Mouse (Mus musculus): Measurements from ENCODE around the gene Ccpg1. TPM values are rescaled to one million over a fixed set of nuclear protein-coding genes. Genes with fewer than 3 reads are reported as not detected.

The Ccpg1 gene
- polyA plus RNA-seq, 1 experiment from 2014 or later: 20.6 TPM

DNA sequence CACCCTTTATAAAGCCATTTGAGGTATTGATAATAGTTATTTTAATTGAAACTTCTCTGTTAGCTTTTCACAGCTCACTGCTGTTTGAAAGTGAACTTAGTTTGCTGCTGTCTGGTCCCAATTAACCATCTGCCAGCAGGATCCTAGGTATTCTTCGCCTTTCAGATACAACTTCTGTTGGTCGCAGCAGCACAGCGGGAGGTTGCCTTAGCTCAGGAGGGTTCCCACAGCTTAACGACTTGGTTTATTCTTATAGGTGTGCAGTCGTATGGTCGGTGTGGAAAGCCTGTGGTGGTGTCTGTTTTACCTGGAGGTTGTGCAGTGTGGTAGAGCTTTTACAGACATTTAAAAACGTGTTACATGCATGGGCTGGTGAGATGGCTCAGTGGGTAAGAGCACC is 11.6 kb downstream of the Ccpg1 start:
- H3K27ac ChIP-seq: no peak overlapping the region
- H3K4me1 ChIP-seq: no peaks in the 10 kb centered on the region
- WGBS: 59% methylated on average over 7 of the region's 7 CpGs

DNA sequence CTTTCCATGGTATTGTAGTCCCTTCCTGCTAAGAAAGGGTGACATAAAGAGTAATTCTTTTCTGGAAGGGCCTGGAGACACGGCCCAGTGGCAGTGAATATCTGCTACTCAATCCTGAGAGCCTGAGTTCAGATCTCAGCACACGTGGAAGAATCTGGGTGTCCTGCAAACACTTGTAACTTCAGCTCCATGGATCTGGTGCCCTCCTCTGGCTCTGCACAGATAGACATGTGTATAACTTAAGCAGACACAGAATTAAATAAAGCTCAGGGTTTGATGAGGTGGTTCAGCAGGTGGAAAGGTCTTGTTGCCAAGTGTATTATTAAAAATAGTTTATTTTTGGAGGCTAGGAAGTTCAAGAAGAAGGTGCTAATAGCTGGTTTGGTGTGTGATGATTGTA is 15.3 kb downstream of the Ccpg1 start:
- Histone ChIP-seq H3K4me2 (no peak overlapping the region), H3K4me3 (no peak overlapping the region), H3K9ac (no peak overlapping the region), H3K9me3 (no peaks in the 10 kb centered on the region), H3K27me3 (no peaks in the 10 kb centered on the region), H3K4me1 (no peaks in the 10 kb centered on the region), H3K36me3 (0 out of 2 replicates have a peak, but pooled peaks cover 8% of the 10 kb centered on the region), H3K27ac (no peak overlapping the region)
- no peak for ATAC-seq (ENCODE audit: insufficient number of reproducible peaks, insufficient read depth, low FRiP score, low TSS enrichment, low read depth)
- 68% methylated on average over 2 of the region's 2 CpGs for WGBS

More for the DNA sequence above, 11.6 kb downstream of the Ccpg1 start:
- no peak overlapping the region for H3K4me2 ChIP-seq
- no peaks in the 10 kb centered on the region for H3K36me3 ChIP-seq
- no peaks in the 10 kb centered on the region for H3K27me3 ChIP-seq
- no peak overlapping the region for H3K4me3 ChIP-seq
- no peak overlapping the region for H3K9ac ChIP-seq
- H3K9me3 ChIP-seq: no peaks in the 10 kb centered on the region
- no peak for ATAC-seq (ENCODE audit: insufficient number of reproducible peaks, insufficient read depth, low FRiP score, low TSS enrichment, low read depth)

DNA sequence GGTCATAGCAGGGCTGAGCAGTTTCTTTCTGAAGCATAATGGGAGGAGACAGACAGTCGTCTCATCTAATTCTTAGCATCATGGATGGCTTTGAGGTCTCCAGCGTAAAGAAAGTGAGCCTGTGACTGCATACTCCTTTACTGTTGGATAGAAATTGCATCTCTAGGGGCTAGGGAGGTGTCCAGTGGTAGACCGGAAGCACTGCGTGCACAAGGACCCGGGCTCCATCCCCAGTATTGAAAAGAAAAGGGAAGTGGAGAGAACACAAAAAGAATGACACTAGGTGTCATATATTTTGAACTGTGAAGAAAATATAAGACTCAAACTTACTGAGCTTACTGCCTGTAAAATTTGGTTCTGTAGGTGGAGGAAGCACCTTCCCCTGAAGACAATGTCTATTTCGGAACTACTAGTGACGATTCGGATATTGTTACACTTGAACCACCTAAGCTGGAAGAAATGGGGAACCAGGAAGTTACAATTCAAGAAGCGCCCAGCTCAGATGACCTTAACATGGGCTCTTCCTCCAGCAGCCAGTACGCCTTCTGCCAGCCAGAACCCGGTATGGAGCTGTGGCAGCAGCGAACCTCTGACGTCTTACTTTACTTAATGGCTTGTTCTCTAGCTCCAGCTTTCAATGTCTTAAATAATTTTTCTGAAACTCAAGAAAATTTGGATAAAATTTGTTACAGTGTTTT is 16.2 kb downstream of the Ccpg1 start:
- Histone ChIP-seq H3K27me3 (no peaks in the 10 kb centered on the region), H3K27ac (no peak overlapping the region), H3K36me3 (peaks cover 17% of the 10 kb centered on the region), H3K9ac (no peak overlapping the region), H3K9me3 (no peaks in the 10 kb centered on the region), H3K4me3 (no peak overlapping the region), H3K4me1 (no peaks in the 10 kb centered on the region), H3K4me2 (no peak overlapping the region)
- WGBS: 84% methylated on average over 13 of the region's 13 CpGs
- no peak for ATAC-seq (ENCODE audit: insufficient number of reproducible peaks, insufficient read depth, low FRiP score, low TSS enrichment, low read depth)

DNA sequence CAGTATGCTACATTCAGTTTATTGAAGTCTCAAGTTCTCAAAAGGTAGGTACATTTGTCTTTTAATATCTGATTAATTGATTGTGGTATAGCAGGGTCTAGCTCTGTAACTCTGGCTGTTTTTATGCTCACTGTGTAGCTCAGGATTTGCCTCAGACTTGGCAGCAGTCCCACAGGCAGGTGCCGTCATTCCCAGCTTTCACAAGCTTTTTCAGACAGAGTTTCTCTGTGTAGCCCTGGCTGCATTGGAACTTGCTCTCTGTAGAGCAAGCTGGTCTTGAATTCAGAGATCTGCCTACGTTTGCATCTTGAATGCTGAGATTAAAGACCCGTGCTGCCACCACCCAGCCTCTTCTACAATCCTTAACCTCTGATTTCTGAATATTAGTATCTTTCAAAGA is 16.9 kb downstream of the Ccpg1 start:
- Histone ChIP-seq H3K27me3 (no peaks in the 10 kb centered on the region), H3K36me3 (peaks cover 17% of the 10 kb centered on the region), H3K4me2 (no peak overlapping the region), H3K9ac (no peak overlapping the region), H3K4me3 (no peak overlapping the region), H3K27ac (no peak overlapping the region), H3K9me3 (no peaks in the 10 kb centered on the region), H3K4me1 (no peaks in the 10 kb centered on the region)
- no peak for ATAC-seq (ENCODE audit: insufficient number of reproducible peaks, insufficient read depth, low FRiP score, low TSS enrichment, low read depth)
- 76% methylated on average over 3 of the region's 3 CpGs for WGBS

DNA sequence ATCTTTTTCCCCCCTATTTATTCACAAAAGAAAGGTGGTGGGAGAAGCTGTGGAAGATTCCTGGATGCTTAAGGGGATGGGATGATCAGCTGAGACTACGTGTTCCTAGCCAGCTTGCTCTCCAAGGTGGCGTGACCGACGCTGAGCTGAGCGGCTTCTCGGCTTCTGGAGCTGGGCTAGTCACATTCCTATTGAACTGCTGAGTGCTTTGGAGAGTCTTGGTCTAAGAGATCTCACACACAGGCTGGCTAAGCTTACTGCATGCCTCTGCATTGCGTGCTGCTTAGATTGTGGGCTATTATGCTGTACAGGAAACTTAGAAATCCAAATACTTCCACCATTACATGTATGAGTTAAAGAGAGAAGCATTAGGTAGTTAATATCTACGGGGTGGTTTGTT is 18.8 kb downstream of the Ccpg1 start:
- H3K36me3 ChIP-seq: peaks cover 17% of the 10 kb centered on the region

DNA sequence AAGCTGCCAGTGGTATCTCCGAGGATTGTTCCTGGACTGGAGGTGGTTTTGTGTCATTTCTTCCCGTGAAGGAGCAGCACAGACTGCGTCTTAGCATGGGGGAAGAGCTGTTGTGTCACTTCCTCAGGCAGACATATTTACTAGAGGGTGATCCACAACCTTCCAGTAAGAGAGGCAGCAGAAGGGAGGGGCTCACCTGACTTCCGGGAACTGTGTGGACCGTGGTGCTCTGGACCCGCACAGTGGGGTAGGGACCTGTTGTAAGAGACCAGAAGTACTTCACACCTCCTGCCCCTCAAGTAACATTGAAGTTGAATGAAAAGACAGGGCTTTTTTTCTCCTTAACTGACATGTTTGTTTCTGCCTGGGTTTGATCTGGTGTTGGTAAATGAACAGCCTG is 19.9 kb downstream of the Ccpg1 start:
- H3K27me3 ChIP-seq: no peaks in the 10 kb centered on the region
- H3K9ac ChIP-seq: no peak overlapping the region
- 86% methylated on average over 6 of the region's 6 CpGs for WGBS
- no peak overlapping the region for H3K27ac ChIP-seq
- H3K9me3 ChIP-seq: no peaks in the 10 kb centered on the region
- H3K36me3 ChIP-seq: peaks cover 17% of the 10 kb centered on the region
- H3K4me3 ChIP-seq: no peak overlapping the region
- H3K4me1 ChIP-seq: no peaks in the 10 kb centered on the region
- ATAC-seq (ENCODE audit: insufficient number of reproducible peaks, insufficient read depth, low FRiP score, low TSS enrichment, low read depth): no peak
- H3K4me2 ChIP-seq: no peak overlapping the region

More for the DNA sequence above, 18.8 kb downstream of the Ccpg1 start:
- Histone ChIP-seq H3K27me3 (no peaks in the 10 kb centered on the region), H3K4me1 (no peaks in the 10 kb centered on the region), H3K4me2 (no peak overlapping the region), H3K4me3 (no peak overlapping the region), H3K9me3 (no peaks in the 10 kb centered on the region), H3K27ac (no peak overlapping the region), H3K9ac (no peak overlapping the region)
- ATAC-seq (ENCODE audit: insufficient number of reproducible peaks, insufficient read depth, low FRiP score, low TSS enrichment, low read depth): no peak
- WGBS: 85% methylated on average over 8 of the region's 8 CpGs

DNA sequence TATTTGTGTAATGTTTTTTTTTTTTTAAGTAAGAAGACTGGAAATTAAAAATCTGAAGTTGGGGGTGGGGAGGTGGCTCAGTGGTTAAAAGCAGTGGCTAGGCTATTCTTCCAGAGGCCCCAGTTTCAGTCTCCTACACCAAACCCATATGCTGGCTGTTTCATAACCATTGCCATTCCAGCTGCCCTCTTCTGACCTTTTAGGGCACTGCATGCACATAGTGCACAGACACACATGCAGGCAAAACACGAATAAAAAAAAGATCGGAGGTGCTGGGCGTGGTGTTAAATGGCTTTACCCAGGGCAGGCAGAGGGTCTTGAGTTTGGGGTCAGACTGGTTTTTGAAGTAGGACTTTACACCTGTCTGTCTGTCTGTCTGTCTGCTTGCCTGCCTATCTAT is 20.9 kb downstream of the Ccpg1 start:
- ATAC-seq (ENCODE audit: insufficient number of reproducible peaks, insufficient read depth, low FRiP score, low TSS enrichment, low read depth): no peak
- Histone ChIP-seq H3K27me3 (no peaks in the 10 kb centered on the region), H3K27ac (no peak overlapping the region), H3K4me3 (no peak overlapping the region), H3K4me1 (no peaks in the 10 kb centered on the region), H3K4me2 (no peak overlapping the region), H3K36me3 (peaks cover 24% of the 10 kb centered on the region), H3K9me3 (no peaks in the 10 kb centered on the region), H3K9ac (no peak overlapping the region)
- WGBS: 95% methylated on average over 3 of the region's 3 CpGs

DNA sequence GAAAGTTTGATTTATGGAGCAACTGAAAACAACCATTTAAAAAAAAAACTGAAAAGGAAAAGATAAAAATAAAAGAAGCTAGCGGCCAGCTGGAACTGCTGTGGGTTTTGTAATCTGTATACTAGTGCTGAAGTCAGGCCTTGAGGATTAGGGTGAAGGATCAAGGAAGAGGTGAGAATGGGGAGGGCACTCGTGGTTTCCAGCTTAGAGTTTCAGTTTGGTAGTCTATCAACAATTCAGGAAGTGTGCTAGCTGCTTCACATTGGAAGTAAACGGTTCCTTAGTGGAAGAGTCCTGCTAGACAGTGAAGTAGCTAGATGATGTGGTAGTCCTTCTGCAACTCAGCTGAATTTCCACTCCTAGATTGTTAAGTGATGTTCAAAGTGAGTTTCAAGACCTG is 23.2 kb downstream of the Ccpg1 start:
- WGBS: 67% methylated on average over 3 of the region's 3 CpGs
- no peak overlapping the region for H3K27ac ChIP-seq
- no peaks in the 10 kb centered on the region for H3K27me3 ChIP-seq
- H3K4me1 ChIP-seq: no peaks in the 10 kb centered on the region
- no peaks in the 10 kb centered on the region for H3K9me3 ChIP-seq
- no peak overlapping the region for H3K9ac ChIP-seq
- H3K4me3 ChIP-seq: no peak overlapping the region
- peaks cover 34% of the 10 kb centered on the region for H3K36me3 ChIP-seq
- ATAC-seq (ENCODE audit: insufficient number of reproducible peaks, insufficient read depth, low FRiP score, low TSS enrichment, low read depth): no peak
- H3K4me2 ChIP-seq: no peak overlapping the region

DNA sequence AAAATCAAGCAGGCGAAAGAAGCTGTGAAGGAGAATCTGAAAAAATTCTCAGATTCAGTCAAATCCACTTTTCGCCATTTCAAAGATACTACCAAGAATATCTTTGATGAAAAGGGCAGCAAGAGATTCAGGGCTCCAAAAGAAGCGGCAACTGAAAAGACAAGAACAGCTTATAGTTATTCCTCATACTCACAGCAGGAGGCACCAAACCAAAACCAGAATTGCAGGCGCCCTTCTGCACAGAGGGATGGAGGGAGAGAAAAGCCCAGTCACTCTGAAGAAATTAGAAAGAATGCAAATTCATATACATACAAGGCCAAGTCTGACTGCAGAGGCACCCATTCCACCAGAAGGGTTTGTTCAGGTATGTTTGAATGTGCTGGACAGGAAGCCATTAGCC is 27.4 kb downstream of the Ccpg1 start:
- H3K27me3 ChIP-seq: no peaks in the 10 kb centered on the region
- H3K36me3 ChIP-seq: peaks cover 61% of the 10 kb centered on the region
- no peaks in the 10 kb centered on the region for H3K4me1 ChIP-seq
- H3K4me3 ChIP-seq: no peak overlapping the region
- H3K9me3 ChIP-seq: no peaks in the 10 kb centered on the region
- no peak for ATAC-seq (ENCODE audit: insufficient number of reproducible peaks, insufficient read depth, low FRiP score, low TSS enrichment, low read depth)
- no peak overlapping the region for H3K27ac ChIP-seq
- 86% methylated on average over 4 of the region's 4 CpGs for WGBS
- H3K9ac ChIP-seq: no peak overlapping the region
- H3K4me2 ChIP-seq: no peak overlapping the region

DNA sequence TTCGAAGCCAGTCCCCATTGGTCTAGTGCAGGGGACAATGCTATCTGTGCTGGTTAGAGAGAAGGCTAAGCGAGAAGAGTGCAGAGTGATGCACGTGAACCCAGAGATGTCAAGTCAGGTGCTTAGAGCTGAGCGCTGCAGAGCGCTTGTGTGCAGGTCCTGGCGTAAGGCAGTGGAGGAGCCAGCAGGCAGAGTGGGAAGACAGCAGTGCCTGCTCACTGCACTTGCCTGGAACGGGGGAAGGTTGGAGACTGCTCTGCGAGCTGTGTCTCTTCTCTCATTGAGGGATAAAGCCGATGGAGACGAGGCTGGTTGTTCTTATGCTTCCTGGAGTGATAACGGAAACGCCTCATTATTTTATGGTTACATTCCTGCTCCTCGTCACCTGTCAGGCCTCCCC is 29.5 kb downstream of the Ccpg1 start:
- ATAC-seq (ENCODE audit: insufficient number of reproducible peaks, insufficient read depth, low FRiP score, low TSS enrichment, low read depth): no peak
- Histone ChIP-seq H3K4me1 (no peaks in the 10 kb centered on the region), H3K36me3 (peaks cover 79% of the 10 kb centered on the region), H3K9ac (no peak overlapping the region), H3K27ac (no peak overlapping the region), H3K4me3 (no peak overlapping the region), H3K4me2 (no peak overlapping the region), H3K9me3 (no peaks in the 10 kb centered on the region), H3K27me3 (no peaks in the 10 kb centered on the region)
- 82% methylated on average over 13 of the region's 13 CpGs for WGBS

DNA sequence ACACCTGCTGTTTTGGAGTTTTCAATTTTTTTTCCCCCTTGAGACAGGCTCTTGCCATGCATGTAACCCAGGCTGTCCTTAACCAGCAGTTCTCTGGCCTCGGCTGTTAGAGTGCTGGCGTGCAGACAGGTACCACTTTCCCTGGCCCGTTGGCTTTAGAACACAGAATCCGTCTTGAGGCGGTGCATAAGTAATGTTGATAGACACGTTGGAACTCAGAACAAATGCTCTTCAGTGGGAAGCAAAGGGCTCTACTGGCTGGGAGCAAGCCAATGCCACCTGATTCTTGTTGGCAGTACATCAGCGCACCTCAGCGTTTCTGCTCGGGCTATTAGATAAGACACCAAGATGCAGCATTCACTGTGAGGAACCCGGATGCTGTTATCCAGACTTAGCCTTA is 34.6 kb downstream of the Ccpg1 start:
- no peaks in the 10 kb centered on the region for H3K9me3 ChIP-seq
- H3K4me1 ChIP-seq: no peaks in the 10 kb centered on the region
- no peak overlapping the region for H3K4me2 ChIP-seq
- H3K4me3 ChIP-seq: no peak overlapping the region
- no peaks in the 10 kb centered on the region for H3K27me3 ChIP-seq
- ATAC-seq (ENCODE audit: insufficient number of reproducible peaks, insufficient read depth, low FRiP score, low TSS enrichment, low read depth): no peak
- H3K9ac ChIP-seq: no peak overlapping the region
- H3K36me3 ChIP-seq: peaks cover 68% of the 10 kb centered on the region
- 91% methylated on average over 10 of the region's 10 CpGs for WGBS
- no peak overlapping the region for H3K27ac ChIP-seq

DNA sequence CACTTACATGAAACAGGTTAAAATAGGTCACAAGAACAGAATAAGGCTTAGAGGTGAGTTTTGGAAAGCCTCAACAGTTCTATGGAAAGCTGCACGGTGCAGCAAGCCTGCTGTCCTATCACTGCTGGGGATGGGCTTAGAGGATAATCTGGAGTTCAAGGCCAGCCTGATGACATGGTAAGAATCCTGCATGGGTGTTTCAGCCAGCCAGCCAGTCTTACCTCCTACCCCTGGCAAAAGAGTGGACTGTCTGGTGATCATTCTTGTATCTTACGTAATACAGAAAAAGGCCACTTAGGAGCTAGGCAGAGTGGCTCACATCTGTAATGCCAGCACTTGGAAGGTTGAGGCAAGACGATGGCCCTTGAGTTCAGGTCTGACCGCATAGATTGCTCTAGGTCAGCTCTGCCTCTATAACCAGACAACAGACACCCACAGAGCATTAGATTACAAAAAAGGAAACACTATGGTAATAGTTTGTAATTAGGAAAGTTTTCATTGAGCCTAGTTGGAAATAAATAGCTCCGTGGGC is 35.4 kb downstream of the Ccpg1 start:
- Histone ChIP-seq H3K27ac (no peak overlapping the region), H3K9me3 (no peaks in the 10 kb centered on the region), H3K36me3 (peaks cover 65% of the 10 kb centered on the region), H3K4me2 (no peak overlapping the region), H3K27me3 (no peaks in the 10 kb centered on the region), H3K4me1 (no peaks in the 10 kb centered on the region), H3K4me3 (no peak overlapping the region), H3K9ac (no peak overlapping the region)
- ATAC-seq (ENCODE audit: insufficient number of reproducible peaks, insufficient read depth, low FRiP score, low TSS enrichment, low read depth): no peak
- WGBS: 93% methylated on average over 5 of the region's 5 CpGs
